Mouse (Mus musculus) CH12.LX (cell line): ENCODE data around the gene Gm20388. TPM values are rescaled to one million over a fixed set of nuclear protein-coding genes. Genes with fewer than 3 reads are reported as not detected.
A peak's percentile ranks its signal among the peaks of the same experiment; 100 is the strongest.

ENCODE experiments used
- DNase-seq: peaks from one replicate; pipeline ENCODE4 v3.0.0-alpha.2; 2013; ENCODE audit errors: extremely low read depth
- H3K27ac ChIP-seq: 2 replicates; pipeline ENCODE4 v1.5.1; 2012; ENCODE audit warnings: low read depth, mild to moderate bottlenecking, control low read depth, moderate library complexity; ENCODE audit not compliant: insufficient read depth
- H3K27me3 ChIP-seq: replicated peaks from 2 replicates; pipeline ENCODE3; 2012; ENCODE audit warnings: inconsistent platforms
- H3K36me3 ChIP-seq, 2 experiments: replicated peaks in 1 of 2; 2 replicates each; pipeline versions ENCODE3 to v1.6.1; 2012; ENCODE audit warnings: inconsistent platforms in 1 of 2, low read length in 1 of 2, mild to moderate bottlenecking in 1 of 2, mixed read lengths in 1 of 2, moderate library complexity in 1 of 2; ENCODE audit not compliant: control insufficient read depth in 1 of 2, insufficient read depth in 1 of 2
- H3K4me1 ChIP-seq, 2 experiments: 2 replicates each; pipeline ENCODE4 v1.6.1; 2012; ENCODE audit warnings: inconsistent platforms in 1 of 2, moderate library complexity in 1 of 2; ENCODE audit not compliant: insufficient read depth in 2 of 2, control insufficient read depth in 1 of 2
- H3K4me2 ChIP-seq: 2 replicates; pipeline ENCODE4 v1.6.1; 2012; ENCODE audit warnings: low read depth, mild to moderate bottlenecking, control low read depth; ENCODE audit not compliant: poor library complexity, insufficient read depth, severe bottlenecking
- H3K4me3 ChIP-seq, 3 experiments: fragments of 150-350 bp in 1 of 3; sonication (generic) in 1 of 3; replicated peaks in 1 of 3; 2 replicates each; pipeline versions ENCODE3 to v1.5.1; 2011 to 2012; ENCODE audit warnings: low read depth in 2 of 3, low read length in 2 of 3, mild to moderate bottlenecking in 2 of 3, moderate library complexity in 2 of 3, control low read depth in 1 of 3, improper control_type of control experiment in 1 of 3, inconsistent platforms in 1 of 3, mixed read lengths in 1 of 3; ENCODE audit not compliant: poor library complexity in 1 of 3
- H3K79me2 ChIP-seq: replicated peaks from 2 replicates; pipeline ENCODE4 v1.6.1; 2012; ENCODE audit warnings: mild to moderate bottlenecking, moderate library complexity; ENCODE audit not compliant: control insufficient read depth, poor library complexity, insufficient read depth, severe bottlenecking; ENCODE audit errors: extremely low read depth
- H3K9ac ChIP-seq: 2 replicates; pipeline ENCODE4 v1.6.1; 2012; ENCODE audit warnings: low read depth, mild to moderate bottlenecking, control low read depth, moderate library complexity; ENCODE audit not compliant: insufficient read depth
- H3K9me3 ChIP-seq: replicated peaks from 2 replicates; pipeline ENCODE3; 2012; ENCODE audit warnings: low read length, inconsistent platforms, mixed read lengths
- BHLHE40 ChIP-seq: IDR thresholded peaks from 2 replicates; pipeline ENCODE4 v1.6.1; 2011; ENCODE audit warnings: mild to moderate bottlenecking, low read depth, low read length, improper control_type of control experiment
- CHD2 ChIP-seq: IDR thresholded peaks from 2 replicates; pipeline ENCODE4 v1.6.1; 2011; ENCODE audit warnings: low read length, improper control_type of control experiment
- ELF1 ChIP-seq: IDR thresholded peaks from 2 replicates; pipeline ENCODE4 v1.6.1; 2014; ENCODE audit warnings: low read depth, mild to moderate bottlenecking, inconsistent platforms, low read length, improper control_type of control experiment
- HCFC1 ChIP-seq: IDR thresholded peaks from 2 replicates; pipeline ENCODE4 v1.6.1; 2012; ENCODE audit warnings: low read depth, mild to moderate bottlenecking, inconsistent platforms, low read length, improper control_type of control experiment
- JUN ChIP-seq: IDR thresholded peaks from 2 replicates; pipeline ENCODE4 v1.6.1; 2011; ENCODE audit warnings: low read depth, mild to moderate bottlenecking, low read length, improper control_type of control experiment, moderate library complexity; ENCODE audit not compliant: insufficient read depth
- JUND ChIP-seq: conservative IDR thresholded peaks from 2 replicates; pipeline ENCODE4 v1.6.1; 2011; ENCODE audit warnings: low read depth, low read length, improper control_type of control experiment
- KAT2A ChIP-seq: IDR thresholded peaks from 2 replicates; pipeline ENCODE4 v1.6.1; 2012; ENCODE audit warnings: low read length, improper control_type of control experiment, inconsistent platforms; ENCODE audit not compliant: insufficient replicate concordance
- MAZ ChIP-seq: IDR thresholded peaks from 2 replicates; pipeline ENCODE4 v1.6.1; 2012; ENCODE audit warnings: low read depth, mild to moderate bottlenecking, inconsistent platforms, low read length, improper control_type of control experiment, moderate library complexity
- MEF2A ChIP-seq: IDR thresholded peaks from 2 replicates; pipeline ENCODE4 v1.6.1; 2014; ENCODE audit warnings: low read depth, mild to moderate bottlenecking, inconsistent platforms, low read length, improper control_type of control experiment, borderline replicate concordance
- MXI1 ChIP-seq: IDR thresholded peaks from 2 replicates; pipeline ENCODE4 v1.6.1; 2011; ENCODE audit warnings: mild to moderate bottlenecking, low read depth, low read length, improper control_type of control experiment
- MYC ChIP-seq: IDR thresholded peaks from 2 replicates; pipeline ENCODE4 v1.6.1; 2011; ENCODE audit warnings: low read depth, mild to moderate bottlenecking, improper control_type of control experiment, low read length
- PAX5 ChIP-seq: IDR thresholded peaks from 2 replicates; pipeline ENCODE4 v1.6.1; 2012; ENCODE audit warnings: low read length, inconsistent platforms, mixed read lengths
- SIN3A ChIP-seq: IDR thresholded peaks from 2 replicates; pipeline ENCODE4 v1.6.1; 2012; ENCODE audit warnings: low read length, improper control_type of control experiment, inconsistent platforms
- TBP ChIP-seq: conservative IDR thresholded peaks from 2 replicates; pipeline ENCODE4 v1.6.1; 2011; ENCODE audit warnings: low read depth, low read length, improper control_type of control experiment
- ZC3H11A ChIP-seq: IDR thresholded peaks from 2 replicates; pipeline ENCODE4 v1.6.1; 2012; ENCODE audit warnings: low read depth, mild to moderate bottlenecking, inconsistent platforms, low read length, improper control_type of control experiment
- ZKSCAN1 ChIP-seq: IDR thresholded peaks from 2 replicates; pipeline ENCODE4 v1.6.1; 2012; ENCODE audit warnings: low read depth, inconsistent platforms, low read length, improper control_type of control experiment, borderline replicate concordance
- dilution Hi-C: fragments of 300-500 bp; cut with MboI; formaldehyde crosslinking; loops from 2 replicates; pipeline ENCODE4 v1.14.3; 2020; ENCODE audit warnings: low sequenced_read_pairs; ENCODE audit not compliant: extremely low pct_unique_long_range_greater_than_20kb, extremely low pct_ligation_motif_present
- in situ Hi-C: fragments of 300-500 bp; cut with MboI; formaldehyde crosslinking; loops from 3 replicates; pipeline ENCODE4 v1.14.3; 2019; ENCODE audit warnings: low sequenced_read_pairs, low pct_ligation_motif_present, low pct_unique_long_range_greater_than_20kb, mixed read lengths
- polyA plus RNA-seq: library from polyadenylated mRNA; unstranded; fragments of >175 nt; gene quantifications from 2 replicates; pipeline ENCODE4 v1.2.1, GENCODE M21; 2012; ENCODE audit warnings: low read depth; ENCODE audit not compliant: insufficient read length
- total RNA-seq, 2 experiments: library from RNA; depleted of rRNA; stranded (reverse); fragments of 300-350 nt in 1 of 2; fragments of >200 nt in 1 of 2; gene quantifications; 2 replicates each; pipeline ENCODE4 v1.2.3; 2012 to 2014

The Gm20388 gene
- total and polyA plus RNA-seq, 3 experiments: 14.8 to 26.3 (median 22.2) TPM

DNA sequence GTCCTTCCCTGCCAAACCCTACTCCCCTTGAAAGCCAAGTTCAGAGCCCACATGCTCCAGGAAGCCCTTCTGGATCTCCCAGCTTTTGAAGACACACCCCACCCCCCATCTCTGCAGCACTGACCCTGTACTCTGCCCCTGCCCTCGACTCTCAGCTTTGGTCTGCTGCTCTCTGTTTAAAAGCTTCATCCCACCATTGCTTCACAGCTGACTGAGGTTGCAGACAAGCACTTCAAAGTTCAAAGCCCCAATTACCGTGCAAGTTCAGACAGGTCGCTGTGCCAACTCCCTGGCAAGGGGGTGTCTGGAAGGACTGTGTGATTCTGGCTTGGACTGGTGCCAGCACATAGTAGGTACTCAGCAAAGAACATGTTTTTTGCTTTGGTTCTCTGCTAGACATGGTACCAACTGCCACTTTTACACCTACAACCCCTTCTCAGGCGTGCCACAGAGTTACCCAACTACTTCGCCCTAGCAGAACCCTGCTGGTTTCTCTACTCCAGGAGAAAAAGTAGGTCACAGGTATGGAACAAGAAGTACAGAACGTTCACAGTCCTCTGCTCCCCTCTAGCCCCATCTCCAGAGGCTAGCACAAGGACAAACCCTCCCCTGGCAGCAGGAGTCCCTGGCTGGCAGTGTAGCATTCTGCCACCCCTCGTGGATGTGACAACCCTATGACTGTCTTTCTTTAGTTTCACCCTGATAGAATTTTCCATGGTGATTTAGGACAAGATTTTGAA, 440.9 kb downstream of the Gm20388 start:
- H3K27me3 ChIP-seq: no peaks in the 10 kb centered on the region

DNA sequence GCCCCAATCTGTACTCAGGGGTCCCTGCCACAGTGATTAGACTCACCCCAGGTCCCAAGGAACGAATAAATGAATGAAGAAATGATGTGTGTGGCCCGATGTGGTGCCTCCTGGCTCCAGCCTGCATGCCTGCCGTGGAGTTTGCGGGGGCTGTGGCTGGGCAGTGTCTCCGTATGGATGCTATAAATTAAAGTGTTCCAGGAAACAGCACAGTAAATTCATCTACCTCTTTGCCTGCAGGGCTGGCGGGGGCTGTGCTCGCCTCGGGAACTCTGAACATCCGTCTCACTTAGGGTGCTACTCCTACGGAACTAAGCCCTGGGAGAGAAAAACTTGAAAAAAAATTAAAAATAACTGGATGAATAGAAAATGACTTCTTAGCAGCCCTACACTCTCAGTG, 441.5 kb downstream of the Gm20388 start:
- Histone ChIP-seq H3K27ac (no peak overlapping the region), H3K4me3 (no peak overlapping the region), H3K27me3 (no peaks in the 10 kb centered on the region), H3K9me3 (no peaks in the 10 kb centered on the region), H3K9ac (no peak overlapping the region), H3K79me2 (no peaks in the 10 kb centered on the region), H3K4me2 (no peak overlapping the region), H3K4me1 (peaks cover 46 to 77% of the 10 kb centered on the region in 2 experiments), H3K36me3 (no peaks in the 10 kb centered on the region)
- TF ChIP-seq JUND: no peak
- no peak for TF ChIP-seq MYC
- TF ChIP-seq SIN3A: no peak
- TF ChIP-seq PAX5: no peak
- dilution Hi-C loops (no loop called here), in situ Hi-C loops (no loop called here)
- no peak for DNase-seq

More for the DNA sequence above, 440.9 kb downstream of the Gm20388 start:
- Histone ChIP-seq H3K9ac (no peak overlapping the region), H3K27ac (no peak overlapping the region), H3K36me3 (no peaks in the 10 kb centered on the region), H3K79me2 (no peaks in the 10 kb centered on the region), H3K4me2 (no peak overlapping the region), H3K9me3 (no peaks in the 10 kb centered on the region), H3K4me3 (no peak overlapping the region), H3K4me1 (peaks cover 42 to 75% of the 10 kb centered on the region in 2 experiments)
- DNase-seq: no peak
- TF ChIP-seq ZKSCAN1: peak; percentile 52
- TF ChIP-seq TBP: no peak
- in situ Hi-C loops (no loop called here), dilution Hi-C loops (no loop called here)

- no peak overlapping the region for H3K4me2 ChIP-seq
- no peak for DNase-seq
- H3K27me3 ChIP-seq: peaks cover 3% of the 10 kb centered on the region
- TF ChIP-seq BHLHE40 (no peak), KAT2A (no peak), MAZ (no peak), CHD2 (no peak), ELF1 (no peak), MXI1 (no peak), JUN (no peak), ZC3H11A (no peak), HCFC1 (no peak), MEF2A (no peak)
- no peaks in the 10 kb centered on the region for H3K9me3 ChIP-seq
- no peak overlapping the region for H3K27ac ChIP-seq
- dilution Hi-C loops (no loop called here), in situ Hi-C loops (no loop called here)
- no peaks in the 10 kb centered on the region for H3K36me3 ChIP-seq
- no peak overlapping the region for H3K9ac ChIP-seq
- H3K79me2 ChIP-seq: no peaks in the 10 kb centered on the region
- no peak overlapping the region for H3K4me3 ChIP-seq
- H3K4me1 ChIP-seq: peaks cover 30 to 58% of the 10 kb centered on the region in 2 experiments
Measured at GRCm38 (mm10) chr8:120356067-120356466, 445.4 kb downstream of the Gm20388 start.
